Mouse (Mus musculus): ENCODE measurements around the gene C2cd2l. TPM values are rescaled to one million over a fixed set of nuclear protein-coding genes. Genes with fewer than 3 reads are reported as not detected.
"Not testable (repeated sequence)": the region's sequence is repeated elsewhere in the genome, so short reads cannot be mapped to it uniquely, and the experiment has no call there.

C2cd2l gene
- total RNA-seq (2014; fragmentation: Nextera tagmentation) = 9.5 and 19.3 TPM in 2 replicates
- total RNA-seq (2017) = 6.3 TPM in 2 replicates
- 35.8 and 40.9 TPM in 2 replicates for polyA plus RNA-seq (2012)

GRCm38 (mm10) chr9:44319887-44320798 lies at the start of gene C2cd2l:
Gene C2cd2l (minus strand): TSS chr9:44320285.
- peak; percentile 93 for ATAC-seq (ENCODE audit: extremely low read depth, insufficient number of reproducible peaks, low FRiP score, poor library complexity, severe bottlenecking)

GRCm38 (mm10) chr9:44364480-44364879 lies 44.4 kb upstream of the C2cd2l start:
- DNase-seq (ENCODE audit: low spot score) (no peak), ATAC-seq (ENCODE audit: extremely low read depth, insufficient number of reproducible peaks, low FRiP score, poor library complexity, severe bottlenecking) (no peak)
- Histone ChIP-seq H3K4me3 (ENCODE audit: low read depth, low read length) (no peak overlapping the region), H3K36me3 (replicated peaks) (peaks cover 6% of the 10 kb centered on the region), H3K27me3 (ENCODE audit: insufficient read depth, low read length) (no peaks in the 10 kb centered on the region), H3K9me3 (replicated peaks) (no peaks in the 10 kb centered on the region), H3K4me1 (ENCODE audit: insufficient read depth, low read depth, low read length) (peaks cover 16% of the 10 kb centered on the region)
- TF ChIP-seq TAL1 (conservative IDR thresholded peaks at IDR 0.05; ENCODE audit: low read depth, low read length) = no peak
- no peak for TF ChIP-seq CTCF (IDR thresholded peaks at IDR 0.05; ENCODE audit: low read depth, low read length)
- no peak for TF ChIP-seq POLR2AphosphoS5 (IDR thresholded peaks at IDR 0.05; ENCODE audit: insufficient replicate concordance, low read depth, low read length)
- no peak for TF ChIP-seq GATA2 (IDR thresholded peaks at IDR 0.05; ENCODE audit: borderline replicate concordance, low read depth, low read length)
- TF ChIP-seq GATA1 (IDR thresholded peaks at IDR 0.05; ENCODE audit: borderline replicate concordance, low read length) = no peak

More at GRCm38 (mm10) chr9:44319887-44320798, at the start of gene C2cd2l:
- Histone ChIP-seq H3K9me3 (replicated peaks) (no peaks in the 10 kb centered on the region), H3K36me3 (replicated peaks) (peaks cover 27% of the 10 kb centered on the region), H3K27me3 (ENCODE audit: insufficient read depth, low read length) (no peaks in the 10 kb centered on the region), H3K4me1 (ENCODE audit: insufficient read depth, low read depth, low read length) (peaks cover 45% of the 10 kb centered on the region), H3K4me3 (ENCODE audit: low read depth, low read length) (peak within 1 kb of the TSS; percentile 89)
- peak; percentile 87 for DNase-seq (ENCODE audit: low spot score)
- TF ChIP-seq TAL1 (conservative IDR thresholded peaks at IDR 0.05; ENCODE audit: low read depth, low read length) (no peak), POLR2AphosphoS5 (IDR thresholded peaks at IDR 0.05; ENCODE audit: insufficient replicate concordance, low read depth, low read length) (no peak), GATA2 (IDR thresholded peaks at IDR 0.05; ENCODE audit: borderline replicate concordance, low read depth, low read length) (no peak), CTCF (IDR thresholded peaks at IDR 0.05; ENCODE audit: low read depth, low read length) (no peak), GATA1 (IDR thresholded peaks at IDR 0.05; ENCODE audit: borderline replicate concordance, low read length) (no peak)

- peak overlapping the region; percentile 89; the same call in 1 of the 2 replicates for H3K4me3 ChIP-seq (ENCODE audit: low read depth, low read length)
- peaks cover 27% of the 10 kb centered on the region for H3K36me3 ChIP-seq (replicated peaks)
- not testable (repeated sequence) for DNase-seq (ENCODE audit: low spot score); H3K9me3 ChIP-seq (replicated peaks); H3K27me3 ChIP-seq (ENCODE audit: insufficient read depth, low read length); ATAC-seq (ENCODE audit: extremely low read depth, insufficient number of reproducible peaks, low FRiP score, poor library complexity, severe bottlenecking)
- H3K4me1 ChIP-seq (ENCODE audit: insufficient read depth, low read depth, low read length) = peaks cover 24% of the 10 kb centered on the region
These were observed 41.8 kb upstream of the C2cd2l start for GRCm38 (mm10) chr9:44361931-44362330.

- peaks cover 33% of the 10 kb centered on the region for H3K36me3 ChIP-seq (replicated peaks)
- H3K9me3 ChIP-seq (replicated peaks) = no peaks in the 10 kb centered on the region
- no peaks in the 10 kb centered on the region for H3K27me3 ChIP-seq (ENCODE audit: insufficient read depth, low read length)
- TF ChIP-seq CTCF (IDR thresholded peaks at IDR 0.05; ENCODE audit: low read depth, low read length) (no peak), GATA2 (IDR thresholded peaks at IDR 0.05; ENCODE audit: borderline replicate concordance, low read depth, low read length) (no peak), TAL1 (conservative IDR thresholded peaks at IDR 0.05; ENCODE audit: low read depth, low read length) (no peak), POLR2AphosphoS5 (IDR thresholded peaks at IDR 0.05; ENCODE audit: insufficient replicate concordance, low read depth, low read length) (no peak)
- H3K4me3 ChIP-seq (ENCODE audit: low read depth, low read length) = peak within 1 kb of the TSS; percentile 89
- ATAC-seq (ENCODE audit: extremely low read depth, insufficient number of reproducible peaks, low FRiP score, poor library complexity, severe bottlenecking) (peak; percentile 82), DNase-seq (ENCODE audit: low spot score) (peak; percentile 74)
- peaks cover 25% of the 10 kb centered on the region for H3K4me1 ChIP-seq (ENCODE audit: insufficient read depth, low read depth, low read length)
These were observed 41.3 kb upstream of the C2cd2l start, which contains the start of gene Vps11 for GRCm38 (mm10) chr9:44361190-44361917. Gene Vps11 (minus strand): TSS chr9:44361670.

- Histone ChIP-seq H3K9me3 (replicated peaks) (no peaks in the 10 kb centered on the region), H3K36me3 (replicated peaks) (peaks cover 74% of the 10 kb centered on the region), H3K27me3 (ENCODE audit: insufficient read depth, low read length) (no peaks in the 10 kb centered on the region), H3K4me1 (ENCODE audit: insufficient read depth, low read depth, low read length) (peaks cover 38% of the 10 kb centered on the region), H3K4me3 (ENCODE audit: low read depth, low read length) (no peak overlapping the region)
- DNase-seq (ENCODE audit: low spot score) (peak; percentile 42), ATAC-seq (ENCODE audit: extremely low read depth, insufficient number of reproducible peaks, low FRiP score, poor library complexity, severe bottlenecking) (no peak)
- TF ChIP-seq CTCF (IDR thresholded peaks at IDR 0.05; ENCODE audit: low read depth, low read length) (no peak; the same call in 1 of the 2 replicates), TAL1 (conservative IDR thresholded peaks at IDR 0.05; ENCODE audit: low read depth, low read length) (no peak), GATA2 (IDR thresholded peaks at IDR 0.05; ENCODE audit: borderline replicate concordance, low read depth, low read length) (no peak)
These were observed 37.1 kb upstream of the C2cd2l start for GRCm38 (mm10) chr9:44357207-44357606.

GRCm38 (mm10) chr9:44353142-44353541 lies 33.1 kb upstream of the C2cd2l start:
- no peak for DNase-seq (ENCODE audit: low spot score)
- Histone ChIP-seq H3K4me3 (ENCODE audit: low read depth, low read length) (no peak overlapping the region), H3K36me3 (replicated peaks) (peaks cover 93% of the 10 kb centered on the region), H3K4me1 (ENCODE audit: insufficient read depth, low read depth, low read length) (peaks cover 23% of the 10 kb centered on the region), H3K27me3 (ENCODE audit: insufficient read depth, low read length) (no peaks in the 10 kb centered on the region), H3K9me3 (replicated peaks) (no peaks in the 10 kb centered on the region)
- TF ChIP-seq POLR2AphosphoS5 (IDR thresholded peaks at IDR 0.05; ENCODE audit: insufficient replicate concordance, low read depth, low read length) = no peak
- no peak for TF ChIP-seq TAL1 (conservative IDR thresholded peaks at IDR 0.05; ENCODE audit: low read depth, low read length)
- no peak for ATAC-seq (ENCODE audit: extremely low read depth, insufficient number of reproducible peaks, low FRiP score, poor library complexity, severe bottlenecking)
